Mouse (Mus musculus) bone marrow, adult 2 months (tissue): ENCODE results near the gene Timm29. TPM values are rescaled to one million over a fixed set of nuclear protein-coding genes. Genes with fewer than 3 reads are reported as not detected.

Experiments used
- H3K27ac ChIP-seq: fragments of 200-500 bp; 2 replicates; pipeline ENCODE4 v1.5.1; 2012; ENCODE audit warnings: low read depth, mild to moderate bottlenecking, control low read depth, inconsistent platforms, low read length; ENCODE audit not compliant: control insufficient read depth, poor library complexity, insufficient read depth
- H3K4me1 ChIP-seq: fragments of 200-500 bp; 2 replicates; pipeline ENCODE4 v1.6.1; 2011; ENCODE audit warnings: low read length; ENCODE audit not compliant: control insufficient read depth, insufficient read depth
- H3K4me3 ChIP-seq: fragments of 200-500 bp; replicated peaks from 2 replicates; pipeline ENCODE3; 2011; ENCODE audit warnings: mild to moderate bottlenecking, low read depth, low read length, control low read depth; ENCODE audit not compliant: control insufficient read depth
- CTCF ChIP-seq: fragments of 200-500 bp; IDR thresholded peaks from 2 replicates; pipeline ENCODE4 v1.5.1; 2011; ENCODE audit warnings: low read length, control low read depth; ENCODE audit not compliant: control insufficient read depth, insufficient read depth
- POLR2A ChIP-seq: fragments of 200-500 bp; IDR thresholded peaks from 2 replicates; pipeline ENCODE4 v1.6.1; 2011; ENCODE audit warnings: low read depth, mild to moderate bottlenecking, control low read depth, low read length, borderline replicate concordance; ENCODE audit not compliant: control insufficient read depth
- WGBS: fragments of 180-500 bp; shearing (Covaris S2); methylation state at CpG from one replicate; pipeline ENCODE4 v1.1.7; 2018; 5-methylcytosine and 5-hydroxymethylcytosine counted together
- polyA plus RNA-seq: library from polyadenylated mRNA; stranded (reverse); fragments of >200 nt; gene quantifications from 2 replicates; pipeline ENCODE4 v1.2.4, GENCODE M21; 2011; ENCODE audit warnings: low replicate concordance; ENCODE audit not compliant: missing spikeins, insufficient read depth, insufficient read length

Gene Timm29
- polyA plus RNA-seq, 1 experiment: 10.4 TPM

DNA sequence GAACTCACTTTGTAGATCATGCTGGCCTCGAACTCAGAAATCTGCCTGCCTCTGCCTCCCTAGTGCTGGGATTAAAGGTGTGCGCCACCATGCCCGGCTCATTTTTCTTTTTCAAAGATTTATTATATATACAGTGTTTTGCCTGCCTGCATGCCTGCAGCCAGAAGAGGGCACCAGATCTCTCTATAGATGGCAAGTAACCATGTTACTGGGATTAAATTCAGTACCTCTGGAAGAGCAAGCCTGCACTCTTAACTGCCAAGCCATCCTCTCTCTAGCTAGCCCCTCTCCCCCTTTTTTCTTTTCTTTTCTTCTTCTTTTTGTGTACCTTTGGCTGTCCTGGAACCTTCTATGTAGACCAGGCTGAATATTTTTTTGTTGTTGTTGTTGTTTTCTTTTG is 38.2 kb downstream of the Timm29 start:
- 64% methylated on average over 3 of the region's 3 CpGs for WGBS
- Histone ChIP-seq H3K4me1 (no peaks in the 10 kb centered on the region; the same call in 1 of the 2 replicates), H3K27ac (no peak overlapping the region), H3K4me3 (no peak overlapping the region)
- no peak for TF ChIP-seq POLR2A
- TF ChIP-seq CTCF: peak; percentile 47

- no peaks in the 10 kb centered on the region for H3K4me1 ChIP-seq
- no peak overlapping the region for H3K27ac ChIP-seq
- no peak overlapping the region for H3K4me3 ChIP-seq
- TF ChIP-seq CTCF (no peak), POLR2A (no peak)
- WGBS: 88% methylated on average over 3 of the region's 3 CpGs
These were observed 40.6 kb downstream of the Timm29 start for GRCm38 (mm10) chr9:21633106-21633505.

DNA sequence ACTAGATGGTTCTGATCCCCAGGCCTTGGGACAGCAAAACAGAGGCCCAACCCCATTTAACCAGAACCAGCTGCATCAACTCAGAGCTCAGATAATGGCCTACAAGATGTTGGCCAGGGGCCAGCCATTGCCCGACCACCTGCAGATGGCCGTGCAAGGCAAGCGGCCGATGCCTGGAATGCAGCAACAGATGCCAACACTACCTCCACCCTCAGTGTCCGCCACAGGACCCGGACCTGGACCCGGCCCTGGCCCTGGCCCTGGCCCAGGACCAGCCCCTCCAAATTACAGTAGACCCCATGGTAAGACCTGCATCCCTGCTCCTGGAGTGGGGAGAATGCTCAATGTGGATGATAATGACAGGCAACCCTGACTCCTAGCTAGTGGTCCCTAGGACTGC is 43.1 kb downstream of the Timm29 start:
- 75% methylated on average over 7 of the region's 7 CpGs for WGBS
- Histone ChIP-seq H3K27ac (no peak overlapping the region), H3K4me3 (no peak overlapping the region), H3K4me1 (no peaks in the 10 kb centered on the region)
- TF ChIP-seq CTCF (no peak), POLR2A (no peak)

DNA sequence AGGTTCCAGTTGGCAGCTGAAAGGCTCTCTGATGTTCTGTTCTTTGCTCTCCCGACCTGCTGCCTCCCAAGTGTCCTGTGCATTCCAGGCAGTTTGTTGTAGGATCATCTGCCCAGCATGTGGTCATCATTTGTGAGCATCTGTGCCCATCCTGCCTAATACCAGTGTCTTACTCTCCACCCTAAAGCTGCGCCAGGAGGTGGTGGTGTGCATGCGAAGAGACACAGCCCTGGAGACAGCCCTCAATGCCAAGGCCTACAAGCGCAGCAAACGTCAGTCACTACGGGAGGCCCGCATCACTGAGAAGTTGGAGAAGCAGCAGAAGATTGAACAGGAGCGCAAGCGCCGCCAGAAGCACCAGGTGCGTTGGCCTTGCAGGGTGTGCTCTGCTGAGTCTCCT is 46.5 kb downstream of the Timm29 start:
- TF ChIP-seq POLR2A (no peak), CTCF (no peak)
- no peak overlapping the region for H3K27ac ChIP-seq
- 92% methylated on average over 11 of the region's 11 CpGs for WGBS
- no peak overlapping the region for H3K4me3 ChIP-seq
- H3K4me1 ChIP-seq: no peaks in the 10 kb centered on the region

Other genes with a start within 250 kb of the Timm29 start
- gene Ilf3, start 224.9 kb upstream of the Timm29 start, polyA plus RNA-seq: 24.2 and 40.1 TPM in 2 replicates
- 24.8 and 56.3 TPM in 2 replicates for gene Qtrt1, start 180.9 kb upstream of the Timm29 start, polyA plus RNA-seq
- 86.9 and 130 TPM in 2 replicates for gene Dnm2, start 167.8 kb upstream of the Timm29 start, polyA plus RNA-seq
- 6.7 and 7.6 TPM in 2 replicates for gene Tmed1, start 82.5 kb upstream of the Timm29 start, polyA plus RNA-seq
- 53.1 and 110 TPM in 2 replicates for gene AB124611, start 66.5 kb upstream of the Timm29 start, polyA plus RNA-seq
- gene Carm1, start 45.8 kb upstream of the Timm29 start, polyA plus RNA-seq: 29.7 and 37.6 TPM in 2 replicates
- 4.8 and 5.0 TPM in 2 replicates for gene Yipf2, start 106 bp downstream of the Timm29 start, polyA plus RNA-seq
- gene Smarca4, start 23.4 kb downstream of the Timm29 start, polyA plus RNA-seq: 45.4 and 66.3 TPM in 2 replicates
- 8.1 and 14.5 TPM in 2 replicates for gene Ldlr, start 130.8 kb downstream of the Timm29 start, polyA plus RNA-seq
- 40.1 and 46.6 TPM in 2 replicates for gene Spc24, start 167.6 kb downstream of the Timm29 start, polyA plus RNA-seq
- gene Kank2, start 206.0 kb downstream of the Timm29 start, polyA plus RNA-seq: 1.4 and 1.7 TPM in 2 replicates
- gene Angptl8, start 242.8 kb downstream of the Timm29 start, polyA plus RNA-seq: not detected in 2 replicates